Mouse (Mus musculus) cerebellum, postnatal 36 days (tissue): ENCODE results near the gene St7l.
"Not testable (repeated sequence)": the region's sequence is repeated elsewhere in the genome, so short reads cannot be mapped to it uniquely, and the experiment has no call there.

Experiments
- DNase-seq, 2 experiments: peaks; one replicate each; pipeline ENCODE4 v3.0.0; 2021 to 2022; ENCODE audit warnings: mixed read lengths in 2 of 2

The St7l gene

GRCm38 (mm10) chr3:104863786-104864650 lies at the start of gene St7l, which contains the start of gene Capza1:
Gene St7l, plus strand, starts transcription at chr3:104864005.
Gene Capza1, minus strand, starts transcription at chr3:104864505.
- DNase-seq = peak; percentile 87 to 89

- no peak for DNase-seq
Observed at GRCm38 (mm10) chr3:104814746-104815145, 49.1 kb upstream of the St7l start.

- DNase-seq = no peak
Observed at GRCm38 (mm10) chr3:104815346-104815745, 48.5 kb upstream of the St7l start.

GRCm38 (mm10) chr3:104816130-104816529 lies 47.7 kb upstream of the St7l start:
- DNase-seq = no peak

- peak; percentile 19 to 27 for DNase-seq
Observed at GRCm38 (mm10) chr3:104817481-104817990, 46.3 kb upstream of the St7l start.

GRCm38 (mm10) chr3:104817991-104818748 lies 45.6 kb upstream of the St7l start, which contains the start of gene Mov10:
Gene Mov10, minus strand, starts transcription at chr3:104818563.
- peak; percentile 11 to 37 for DNase-seq

GRCm38 (mm10) chr3:104818749-104819134 lies 45.1 kb upstream of the St7l start:
- DNase-seq = no peak

- DNase-seq = no peak
Observed at GRCm38 (mm10) chr3:104820426-104820825, 43.4 kb upstream of the St7l start.

GRCm38 (mm10) chr3:104822413-104822812 lies 41.4 kb upstream of the St7l start:
- DNase-seq = no peak

GRCm38 (mm10) chr3:104835797-104836196 lies 28.0 kb upstream of the St7l start:
- no peak for DNase-seq

- DNase-seq = no peak
Observed at GRCm38 (mm10) chr3:104841049-104841448, 22.8 kb upstream of the St7l start.

- DNase-seq = no peak
Observed at GRCm38 (mm10) chr3:104846601-104847000, 17.2 kb upstream of the St7l start.

- no peak for DNase-seq
Observed at GRCm38 (mm10) chr3:104854465-104854864, 9.3 kb upstream of the St7l start.

- DNase-seq = no peak
Observed at GRCm38 (mm10) chr3:104854866-104855265, 8.9 kb upstream of the St7l start.

- DNase-seq = no peak
Observed at GRCm38 (mm10) chr3:104856106-104856505, 7.7 kb upstream of the St7l start.

GRCm38 (mm10) chr3:104858560-104858959 lies 5.2 kb upstream of the St7l start:
- no peak for DNase-seq

GRCm38 (mm10) chr3:104864651-104865340 lies 991 bp downstream of the St7l start:
- peak; percentile 92 to 93 for DNase-seq

- DNase-seq = no peak
Observed at GRCm38 (mm10) chr3:104865341-104865788, 1.6 kb downstream of the St7l start.

GRCm38 (mm10) chr3:104866674-104867073 lies 2.9 kb downstream of the St7l start:
- not testable (repeated sequence) for DNase-seq

- no peak for DNase-seq
Observed at GRCm38 (mm10) chr3:104869611-104870010, 5.8 kb downstream of the St7l start.

GRCm38 (mm10) chr3:104888585-104888984 lies 24.8 kb downstream of the St7l start:
- no peak for DNase-seq

GRCm38 (mm10) chr3:104896141-104896540 lies 32.3 kb downstream of the St7l start:
- no peak for DNase-seq

GRCm38 (mm10) chr3:104901154-104901553 lies 37.3 kb downstream of the St7l start:
- DNase-seq = no peak
